Mouse (Mus musculus) embryonic facial prominence, embryonic 13.5 days (tissue): ENCODE results near the gene Ercc2. TPM values are rescaled to one million over a fixed set of nuclear protein-coding genes. Genes with fewer than 3 reads are reported as not detected.
A peak's percentile ranks its signal among the peaks of the same experiment; 100 is the strongest.

ENCODE experiments used
- ATAC-seq: fragments of 200-750 bp; cut with Nextera tagmentation; 2 replicates; pipeline ENCODE4 v1.8.0; 2017; ENCODE audit warnings: low read depth; ENCODE audit not compliant: insufficient number of reproducible peaks, insufficient read depth, low FRiP score, low TSS enrichment
- H3K27ac ChIP-seq: fragments of 300-500 bp; sonication (generic); 2 replicates; pipeline ENCODE4 v1.5.1; 2015; ENCODE audit warnings: moderate library complexity, mild to moderate bottlenecking, inconsistent platforms
- H3K27me3 ChIP-seq: fragments of 300-500 bp; sonication (generic); 2 replicates; pipeline ENCODE4 v1.6.1; 2015; ENCODE audit warnings: mild to moderate bottlenecking, inconsistent platforms
- H3K36me3 ChIP-seq: fragments of 300-500 bp; sonication (generic); 2 replicates; pipeline ENCODE4 v1.6.1; 2015; ENCODE audit warnings: mild to moderate bottlenecking, inconsistent platforms
- H3K4me1 ChIP-seq: fragments of 300-500 bp; sonication (generic); 2 replicates; pipeline ENCODE4 v1.6.1; 2015; ENCODE audit warnings: inconsistent platforms
- H3K4me2 ChIP-seq: fragments of 300-500 bp; sonication (generic); 2 replicates; pipeline ENCODE4 v1.6.1; 2015; ENCODE audit warnings: moderate library complexity, mild to moderate bottlenecking, inconsistent platforms
- H3K4me3 ChIP-seq: fragments of 300-500 bp; sonication (generic); 2 replicates; pipeline ENCODE4 v1.5.1; 2015; ENCODE audit warnings: mild to moderate bottlenecking, inconsistent platforms
- H3K9ac ChIP-seq: fragments of 300-500 bp; sonication (generic); 2 replicates; pipeline ENCODE4 v1.6.1; 2015; ENCODE audit warnings: mild to moderate bottlenecking, inconsistent platforms
- H3K9me3 ChIP-seq: fragments of 300-500 bp; sonication (generic); 2 replicates; pipeline ENCODE4 v1.6.1; 2016; ENCODE audit warnings: inconsistent platforms
- WGBS: fragments of 180-500 bp; shearing (Covaris S2); methylation state at CpG from one replicate; pipeline ENCODE4 v1.1.7; 2015; ENCODE audit warnings: mixed read lengths; 5-methylcytosine and 5-hydroxymethylcytosine counted together
- polyA plus RNA-seq: library from polyadenylated mRNA; unstranded; fragments of >200 nt; fragmentation: Nextera tagmentation; extraction: Ambion mirVana; gene quantifications from 2 replicates; pipeline ENCODE4 v1.2.1, GENCODE M21; 2015

The Ercc2 gene
- polyA plus RNA-seq, 1 experiment from 2014 or later: 17.4 TPM

DNA sequence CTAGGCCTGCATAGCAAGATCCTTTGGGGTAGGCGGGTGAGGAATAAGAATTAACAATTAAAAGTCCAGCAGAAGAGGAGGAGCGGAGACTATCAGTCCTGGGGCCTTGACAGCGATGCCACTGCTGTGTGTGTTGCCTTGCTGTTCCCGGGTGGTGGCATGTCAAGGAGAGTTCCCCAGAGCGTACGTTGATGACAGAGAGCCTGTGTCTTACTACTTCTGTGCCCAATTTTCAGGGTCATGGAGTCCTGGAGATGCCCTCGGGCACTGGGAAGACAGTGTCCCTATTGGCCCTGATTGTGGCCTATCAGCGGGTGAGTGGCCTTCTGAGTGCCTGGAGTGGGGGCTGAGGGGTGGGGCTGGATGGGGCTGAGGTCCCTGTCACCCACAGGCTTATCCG, 1.9 kb downstream of the Ercc2 start:
- H3K9me3 ChIP-seq: no peaks in the 10 kb centered on the region
- no peak overlapping the region; the same call in 1 of the 2 replicates for H3K4me3 ChIP-seq
- H3K4me1 ChIP-seq: peaks cover 15% of the 10 kb centered on the region
- peaks cover 51% of the 10 kb centered on the region for H3K36me3 ChIP-seq
- peak overlapping the region; percentile 94; the same call in 1 of the 2 replicates for H3K9ac ChIP-seq
- 68% methylated on average over 9 of the region's 9 CpGs for WGBS
- H3K4me2 ChIP-seq: peak overlapping the region; percentile 87; the same call in 1 of the 2 replicates
- no peak overlapping the region for H3K27ac ChIP-seq
- no peaks in the 10 kb centered on the region for H3K27me3 ChIP-seq
- no peak for ATAC-seq

GRCm38 (mm10) chr7:19388699-19389413, 7.0 kb downstream of the Ercc2 start:
- Histone ChIP-seq H3K27ac (no peak overlapping the region), H3K4me2 (no peak overlapping the region), H3K9ac (no peak overlapping the region), H3K27me3 (no peaks in the 10 kb centered on the region), H3K4me1 (no peaks in the 10 kb centered on the region; the same call in 1 of the 2 replicates), H3K36me3 (peaks cover 100% of the 10 kb centered on the region), H3K9me3 (no peaks in the 10 kb centered on the region), H3K4me3 (no peak overlapping the region)
- no peak for ATAC-seq
- 74% methylated on average over 10 of the region's 10 CpGs for WGBS

GRCm38 (mm10) chr7:19394484-19394883, 12.7 kb downstream of the Ercc2 start:
- no peak overlapping the region for H3K4me2 ChIP-seq
- peaks cover 67% of the 10 kb centered on the region for H3K36me3 ChIP-seq
- no peaks in the 10 kb centered on the region for H3K4me1 ChIP-seq
- H3K9me3 ChIP-seq: no peaks in the 10 kb centered on the region
- no peak overlapping the region for H3K4me3 ChIP-seq
- no peak overlapping the region for H3K9ac ChIP-seq
- no peak overlapping the region for H3K27ac ChIP-seq
- no peak for ATAC-seq
- 86% methylated on average over 8 of the region's 8 CpGs for WGBS
- peaks cover 8% of the 10 kb centered on the region for H3K27me3 ChIP-seq

DNA sequence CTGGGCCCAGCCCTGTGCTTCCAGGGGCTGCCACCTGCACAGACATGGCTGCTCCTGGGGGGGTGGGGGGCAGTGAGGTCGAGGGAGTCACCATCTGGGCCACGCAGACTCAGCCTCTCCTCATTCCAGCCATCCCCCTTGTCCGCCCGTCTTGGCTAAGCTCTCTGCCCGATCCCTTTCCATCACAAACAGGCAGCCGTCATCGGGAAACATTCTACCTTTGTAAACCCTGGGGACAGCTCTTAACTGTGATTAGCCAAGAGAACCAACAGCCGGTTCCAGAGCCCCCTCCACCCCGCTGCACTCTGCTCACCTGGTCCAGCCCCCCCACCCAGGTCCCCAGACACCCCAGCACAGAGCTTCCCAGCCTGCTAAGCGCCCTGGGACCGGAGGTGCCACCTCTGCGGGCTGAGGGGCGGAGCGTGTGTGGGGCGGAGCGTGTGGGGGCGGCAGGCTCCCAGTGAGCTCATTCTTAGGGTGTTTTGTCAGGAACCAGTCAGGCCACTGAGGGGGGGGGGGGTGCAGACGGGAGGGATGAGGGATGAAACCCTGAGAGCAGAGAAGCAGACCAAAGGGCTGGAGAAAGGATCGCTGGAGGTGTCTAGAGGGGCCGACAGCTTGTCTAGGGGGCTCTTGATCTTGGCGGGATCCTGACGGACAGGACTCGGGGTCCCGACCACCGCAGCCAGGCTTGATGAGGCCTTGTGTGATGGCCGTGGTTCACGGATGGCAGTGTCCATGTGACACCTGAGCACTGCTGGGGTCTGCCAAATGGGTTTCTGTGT, 17.9 kb downstream of the Ercc2 start:
- H3K27me3 ChIP-seq: peaks cover 59% of the 10 kb centered on the region
- no peaks in the 10 kb centered on the region for H3K9me3 ChIP-seq
- H3K27ac ChIP-seq: no peak overlapping the region; the same call in none of the 2 replicates
- H3K4me3 ChIP-seq: peak overlapping the region; percentile 36
- H3K4me1 ChIP-seq: peaks cover 11% of the 10 kb centered on the region
- WGBS: 1% methylated on average over 27 of the region's 27 CpGs
- peaks cover 15% of the 10 kb centered on the region for H3K36me3 ChIP-seq
- H3K4me2 ChIP-seq: peak overlapping the region; percentile 57
- peak; percentile 33; the same call in 1 of the 2 replicates for ATAC-seq
- H3K9ac ChIP-seq: peak overlapping the region; percentile 41

- Histone ChIP-seq H3K4me2 (no peak overlapping the region), H3K4me3 (no peak overlapping the region), H3K27me3 (peaks cover 71% of the 10 kb centered on the region), H3K9me3 (no peaks in the 10 kb centered on the region), H3K9ac (no peak overlapping the region), H3K27ac (no peak overlapping the region), H3K4me1 (peaks cover 15% of the 10 kb centered on the region), H3K36me3 (0 out of 2 replicates have a peak, but pooled peaks cover 2% of the 10 kb centered on the region)
- ATAC-seq: no peak
- 82% methylated on average over 4 of the region's 4 CpGs for WGBS
Observed at GRCm38 (mm10) chr7:19400946-19401345, 19.1 kb downstream of the Ercc2 start.

DNA sequence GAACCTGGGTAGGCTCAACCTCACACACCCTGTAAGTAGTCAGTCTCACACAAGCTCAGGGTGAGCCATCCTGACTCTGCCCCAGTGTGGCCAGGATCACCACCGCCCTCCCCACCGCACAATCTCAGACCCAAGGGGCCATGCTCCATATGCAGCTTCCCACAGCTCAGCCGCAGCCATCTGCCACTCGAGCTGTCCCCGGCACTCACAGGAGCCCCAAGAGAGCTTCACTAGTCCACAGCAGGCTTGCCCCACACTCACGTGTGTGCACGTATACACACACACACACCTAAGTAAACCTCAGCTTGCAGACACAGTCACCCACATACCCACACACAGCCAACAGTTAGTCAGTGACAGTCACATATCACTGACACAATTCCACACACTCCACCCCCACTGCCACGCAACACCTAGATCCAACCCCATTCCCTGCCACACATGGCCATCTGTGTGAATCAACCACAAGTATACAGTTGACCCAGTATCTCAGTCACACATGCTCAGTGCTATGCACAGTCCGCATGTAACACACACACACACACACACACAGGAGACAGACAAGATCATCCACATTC, 20.8 kb downstream of the Ercc2 start:
- 83% methylated on average over 9 of the region's 9 CpGs for WGBS
- peaks cover 15% of the 10 kb centered on the region for H3K4me1 ChIP-seq
- H3K9me3 ChIP-seq: no peaks in the 10 kb centered on the region
- H3K4me3 ChIP-seq: no peak overlapping the region
- H3K9ac ChIP-seq: no peak overlapping the region
- H3K27ac ChIP-seq: no peak overlapping the region
- no peaks in the 10 kb centered on the region for H3K36me3 ChIP-seq
- no peak for ATAC-seq
- H3K27me3 ChIP-seq: peaks cover 80% of the 10 kb centered on the region
- H3K4me2 ChIP-seq: no peak overlapping the region

GRCm38 (mm10) chr7:19403731-19404296, 22.0 kb downstream of the Ercc2 start, which contains the start of gene Klc3:
Klc3 (minus strand) TSS chr7:19404104.
- H3K36me3 ChIP-seq: no peaks in the 10 kb centered on the region
- ATAC-seq: peak; percentile 11; the same call in 1 of the 2 replicates

GRCm38 (mm10) chr7:19404476-19404875, 22.7 kb downstream of the Ercc2 start, which contains the start of gene Ckm:
Ckm (plus strand) TSS chr7:19404776.
- 52% methylated on average over 7 of the region's 7 CpGs for WGBS
- Histone ChIP-seq H3K4me2 (peak within 1 kb of the TSS; percentile 98), H3K27ac (no peak within 1 kb of the TSS), H3K27me3 (peaks cover 73% of the 10 kb centered on the region), H3K36me3 (no peaks in the 10 kb centered on the region), H3K4me3 (peak within 1 kb of the TSS; percentile 64), H3K9me3 (no peaks in the 10 kb centered on the region), H3K4me1 (peaks cover 15% of the 10 kb centered on the region), H3K9ac (peak within 1 kb of the TSS; percentile 68)
- no peak for ATAC-seq

More at GRCm38 (mm10) chr7:19403731-19404296, 22.0 kb downstream of the Ercc2 start, which contains the start of gene Klc3:
- peaks cover 15% of the 10 kb centered on the region for H3K4me1 ChIP-seq
- H3K9ac ChIP-seq: peak within 1 kb of the TSS; percentile 68
- no peak within 1 kb of the TSS for H3K27ac ChIP-seq
- H3K4me3 ChIP-seq: peak within 1 kb of the TSS; percentile 64
- peak within 1 kb of the TSS; percentile 98 for H3K4me2 ChIP-seq
- H3K27me3 ChIP-seq: peaks cover 79% of the 10 kb centered on the region
- no peaks in the 10 kb centered on the region for H3K9me3 ChIP-seq
- under 1% methylated on average over 61 of the region's 62 CpGs for WGBS

- Histone ChIP-seq H3K4me3 (peak overlapping the region; percentile 21), H3K9me3 (no peaks in the 10 kb centered on the region), H3K9ac (peak overlapping the region; percentile 52; the same call in 1 of the 2 replicates), H3K36me3 (no peaks in the 10 kb centered on the region), H3K27ac (no peak overlapping the region), H3K4me1 (peaks cover 15% of the 10 kb centered on the region), H3K4me2 (peak overlapping the region; percentile 46), H3K27me3 (peaks cover 63% of the 10 kb centered on the region)
- WGBS: 2% methylated on average over 19 of the region's 19 CpGs
- ATAC-seq: no peak
Observed at GRCm38 (mm10) chr7:19405417-19405816, 23.6 kb downstream of the Ercc2 start.

GRCm38 (mm10) chr7:19409753-19410152, 27.9 kb downstream of the Ercc2 start:
- Histone ChIP-seq H3K36me3 (no peaks in the 10 kb centered on the region), H3K27ac (no peak overlapping the region), H3K4me1 (peaks cover 4% of the 10 kb centered on the region), H3K4me2 (no peak overlapping the region), H3K9ac (no peak overlapping the region), H3K4me3 (no peak overlapping the region), H3K9me3 (peaks cover 5% of the 10 kb centered on the region; the same call in 1 of the 2 replicates), H3K27me3 (peaks cover 21% of the 10 kb centered on the region)
- WGBS: 44% methylated on average over 6 of the region's 6 CpGs
- ATAC-seq: no peak
